Mouse (Mus musculus): ENCODE measurements around the gene 4930404H24Rik. TPM values are rescaled to one million over a fixed set of nuclear protein-coding genes. Genes with fewer than 3 reads are reported as not detected.
A peak's percentile ranks its signal among the peaks of the same experiment; 100 is the strongest.

4930404H24Rik gene
- total RNA-seq, 2 experiments from 2014 or later = not detected

- peak; percentile 42 to 55 for DNase-seq (ENCODE audit: extremely low spot score in 1 of 2, low spot score in 1 of 2)
Measured at GRCm38 (mm10) chr2:153528571-153529364, 36.2 kb downstream of the 4930404H24Rik start.

GRCm38 (mm10) chr2:153529365-153529781 is 36.8 kb downstream of the 4930404H24Rik start:
- DNase-seq (ENCODE audit: extremely low spot score in 1 of 2, low spot score in 1 of 2) = peak; percentile 24 to 44

GRCm38 (mm10) chr2:153529931-153530766 is 37.6 kb downstream of the 4930404H24Rik start, which contains the start of gene Nol4l:
TSS of gene Nol4l (minus strand) at chr2:153529971.
- peak; percentile 24 to 43 for DNase-seq (ENCODE audit: extremely low spot score in 1 of 2, low spot score in 1 of 2)

- DNase-seq (ENCODE audit: extremely low spot score in 1 of 2, low spot score in 1 of 2) = peak in 1 of 2 experiments; percentile 6
Measured at GRCm38 (mm10) chr2:153530948-153531347, 38.4 kb downstream of the 4930404H24Rik start.

- DNase-seq (ENCODE audit: extremely low spot score in 1 of 2, low spot score in 1 of 2) = no peak
Measured at GRCm38 (mm10) chr2:153533981-153534380, 41.4 kb downstream of the 4930404H24Rik start.

GRCm38 (mm10) chr2:153538898-153539297 is 46.3 kb downstream of the 4930404H24Rik start:
- DNase-seq (ENCODE audit: extremely low spot score in 1 of 2, low spot score in 1 of 2) = no peak

- DNase-seq (ENCODE audit: extremely low spot score in 1 of 2, low spot score in 1 of 2) = no peak
Measured at GRCm38 (mm10) chr2:153542936-153543668, 50.5 kb downstream of the 4930404H24Rik start.

Other genes starting within 250 kb of the 4930404H24Rik start
- gene Kif3b, start 201.4 kb upstream of the 4930404H24Rik start, total RNA-seq (2021) = 10 to 100 TPM; 55.1 to 56.1 TPM
- gene Asxl1, start 147.0 kb upstream of the 4930404H24Rik start, total RNA-seq (2021) = 10 to 100 TPM; 31.6 to 34.0 TPM
- 10 to 100 TPM; 42.7 to 48.9 TPM for gene Nol4l, start 37.2 kb downstream of the 4930404H24Rik start, total RNA-seq (2021)
- gene Commd7, start 140.0 kb downstream of the 4930404H24Rik start, total RNA-seq (2021) = 10 to 100 TPM; 29.1 to 30.9 TPM
- 1 to 10 TPM in 1 of 2 experiments, under 1 TPM in 1; 0.84 to 1.3 TPM for gene Dnmt3b, start 156.7 kb downstream of the 4930404H24Rik start, total RNA-seq (2021)
- under 1 TPM in 1 of 2 experiments, not detected in 1; 0.23 TPM for gene Dnmt3c, start 203.9 kb downstream of the 4930404H24Rik start, total RNA-seq (2021)
- gene Mapre1, start 248.5 kb downstream of the 4930404H24Rik start, total RNA-seq (2021) = 10 to 100 TPM; 82.2 to 89.2 TPM

Measured in layer of hippocampus, postnatal 25 days (tissue).